Mouse (Mus musculus): ENCODE data around the gene Madcam1.

Madcam1 gene

GRCm38 (mm10) chr10:79668771-79669575 is 4.6 kb downstream of the Madcam1 start, which contains the start of gene Tpgs1:
Tpgs1 (plus strand) TSS chr10:79669369.
- peak; percentile 92 for DNase-seq

GRCm38 (mm10) chr10:79669576-79670057 is 5.3 kb downstream of the Madcam1 start:
- peak; percentile 82 for DNase-seq

- no peak for DNase-seq
These were observed 5.9 kb downstream of the Madcam1 start for GRCm38 (mm10) chr10:79670071-79670888.

GRCm38 (mm10) chr10:79671396-79672087 is 7.2 kb downstream of the Madcam1 start:
- DNase-seq: no peak

- DNase-seq: no peak
These were observed 7.7 kb downstream of the Madcam1 start for GRCm38 (mm10) chr10:79672088-79672455.

- DNase-seq: no peak
These were observed 8.7 kb downstream of the Madcam1 start for GRCm38 (mm10) chr10:79673054-79673453.

GRCm38 (mm10) chr10:79675346-79676035 is 11.1 kb downstream of the Madcam1 start:
- no peak for DNase-seq

- no peak for DNase-seq
These were observed 16.5 kb downstream of the Madcam1 start for GRCm38 (mm10) chr10:79680606-79681495.

GRCm38 (mm10) chr10:79681591-79682245 is 17.4 kb downstream of the Madcam1 start, which contains the start of gene Cdc34:
Cdc34 (plus strand) TSS chr10:79682195.
- DNase-seq: peak; percentile 100

GRCm38 (mm10) chr10:79682551-79682915 is 18.2 kb downstream of the Madcam1 start:
- peak; percentile 49 for DNase-seq

GRCm38 (mm10) chr10:79682916-79683582 is 18.7 kb downstream of the Madcam1 start:
- DNase-seq: peak; percentile 71

- DNase-seq: no peak
These were observed 19.6 kb downstream of the Madcam1 start for GRCm38 (mm10) chr10:79683726-79684640.

GRCm38 (mm10) chr10:79684770-79685600 is 20.6 kb downstream of the Madcam1 start:
- no peak for DNase-seq

GRCm38 (mm10) chr10:79686219-79686618 is 21.9 kb downstream of the Madcam1 start:
- no peak for DNase-seq

- no peak for DNase-seq
These were observed 22.3 kb downstream of the Madcam1 start for GRCm38 (mm10) chr10:79686691-79687090.

- no peak for DNase-seq
These were observed 23.2 kb downstream of the Madcam1 start for GRCm38 (mm10) chr10:79687513-79687912.

- DNase-seq: no peak
These were observed 24.4 kb downstream of the Madcam1 start, which contains the start of gene Gzmm for GRCm38 (mm10) chr10:79688720-79689119. Gzmm (plus strand) TSS chr10:79689020.

GRCm38 (mm10) chr10:79689178-79689577 is 24.8 kb downstream of the Madcam1 start:
- DNase-seq: no peak

Measured in kidney, postnatal 14 days (tissue).